Mouse (Mus musculus) forebrain, embryonic 10.5 days (tissue): ENCODE data around the gene Gm11273. TPM values are rescaled to one million over a fixed set of nuclear protein-coding genes. Genes with fewer than 3 reads are reported as not detected.
"Not testable (repeated sequence)": the region's sequence is repeated elsewhere in the genome, so short reads cannot be mapped to it uniquely, and the experiment has no call there.

Source experiments
- DNase-seq: peaks from one replicate; pipeline ENCODE4 v3.0.0-alpha.2; 2017; ENCODE audit warnings: low spot score; ENCODE audit errors: extremely low spot score
- H3K27ac ChIP-seq: fragments of 300-500 bp; sonication (generic); 2 replicates; pipeline ENCODE4 v1.5.1; 2016; ENCODE audit warnings: mild to moderate bottlenecking
- H3K27me3 ChIP-seq: fragments of 300-500 bp; sonication (generic); 2 replicates; pipeline ENCODE4 v1.6.1; 2016; ENCODE audit warnings: mild to moderate bottlenecking; ENCODE audit not compliant: poor library complexity, severe bottlenecking
- H3K36me3 ChIP-seq: fragments of 300-500 bp; sonication (generic); replicated peaks from 2 replicates; pipeline ENCODE4 v1.6.1; 2016; ENCODE audit warnings: mild to moderate bottlenecking, moderate library complexity
- H3K4me1 ChIP-seq: fragments of 300-500 bp; sonication (generic); 2 replicates; pipeline ENCODE4 v1.6.1; 2016
- H3K4me3 ChIP-seq: fragments of 300-500 bp; sonication (generic); 2 replicates; pipeline ENCODE4 v1.5.1; 2016; ENCODE audit warnings: mild to moderate bottlenecking, moderate library complexity
- H3K9me3 ChIP-seq: fragments of 300-500 bp; sonication (generic); 2 replicates; pipeline ENCODE4 v1.6.1; 2016; ENCODE audit warnings: mild to moderate bottlenecking, moderate library complexity
- WGBS: fragments of 180-500 bp; shearing (Covaris S2); methylation state at CpG from one replicate; pipeline ENCODE4 v1.1.7; 2016; 5-methylcytosine and 5-hydroxymethylcytosine counted together
- polyA plus RNA-seq: library from polyadenylated mRNA; unstranded; fragments of >200 nt; fragmentation: Nextera tagmentation; extraction: Ambion mirVana; gene quantifications from 2 replicates; pipeline ENCODE4 v1.2.1, GENCODE M21; 2016

Gene Gm11273
- 4.7 and 6.9 TPM in 2 replicates for polyA plus RNA-seq

DNA sequence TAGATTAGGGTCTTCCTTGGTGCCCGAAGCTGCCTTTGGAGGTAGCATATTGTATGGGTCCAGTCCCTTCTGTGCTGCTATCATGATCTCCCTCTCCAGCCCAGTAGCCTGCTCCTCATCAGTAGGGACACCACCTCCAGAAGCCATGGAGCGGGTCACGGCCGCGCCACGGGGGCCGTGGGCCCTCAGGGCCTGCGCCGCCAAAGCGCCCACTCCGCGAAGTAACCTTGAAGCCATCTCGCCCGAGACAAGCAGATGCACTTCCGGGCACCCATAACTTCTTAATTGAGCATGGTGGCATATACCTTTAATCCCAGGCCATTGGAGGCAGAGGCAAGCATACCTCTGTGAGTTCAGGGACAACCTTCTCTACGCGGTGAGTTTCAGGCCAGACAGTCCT is at the start of gene Gm11273:
Gm11273 (minus strand) TSS at position 237 of the 400 bp plus-strand sequence.
- H3K4me3 ChIP-seq, H3K9me3 ChIP-seq, H3K36me3 ChIP-seq, H3K27ac ChIP-seq, DNase-seq, H3K27me3 ChIP-seq, H3K4me1 ChIP-seq: not testable (repeated sequence)
- 93% methylated on average over 17 of the region's 17 CpGs for WGBS

DNA sequence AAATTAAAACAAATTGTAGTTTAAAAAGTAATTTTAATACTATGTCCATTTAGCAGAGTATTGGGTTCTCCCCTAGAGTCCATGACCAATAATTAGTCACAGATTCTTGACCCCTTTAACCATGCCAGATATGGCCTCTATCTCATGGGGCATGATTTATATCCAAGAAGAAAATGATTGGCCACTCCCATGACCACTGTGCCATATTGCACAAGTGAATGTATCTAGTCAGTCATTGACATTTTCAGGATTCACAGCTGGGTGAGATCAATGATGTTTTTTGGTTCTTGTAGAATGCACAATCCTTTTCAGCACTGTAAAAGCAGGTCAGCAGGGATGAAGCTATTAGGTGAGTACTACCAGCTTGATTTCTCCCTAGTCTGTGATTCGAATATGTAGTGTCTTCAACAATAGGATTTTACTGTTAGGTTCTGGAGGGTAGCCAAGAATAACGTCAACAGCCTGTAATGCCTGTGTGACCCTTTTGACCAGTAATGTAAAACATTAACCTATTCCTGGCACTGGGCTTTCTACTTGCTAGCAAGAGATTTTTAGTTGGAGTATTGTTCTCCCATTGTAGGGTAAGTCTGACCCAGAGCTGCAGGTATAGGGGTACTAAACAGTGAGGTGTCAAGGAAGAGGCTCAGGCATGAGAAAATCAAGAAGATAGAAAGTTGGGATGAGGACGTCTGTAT is 49.3 kb upstream of the Gm11273 start:
- H3K4me1 ChIP-seq = no peaks in the 10 kb centered on the region
- H3K9me3 ChIP-seq = no peaks in the 10 kb centered on the region
- 71% methylated on average over 3 of the region's 3 CpGs for WGBS
- H3K36me3 ChIP-seq = no peaks in the 10 kb centered on the region
- no peak for DNase-seq
- H3K27ac ChIP-seq = no peak overlapping the region
- no peak overlapping the region for H3K4me3 ChIP-seq
- no peaks in the 10 kb centered on the region for H3K27me3 ChIP-seq

DNA sequence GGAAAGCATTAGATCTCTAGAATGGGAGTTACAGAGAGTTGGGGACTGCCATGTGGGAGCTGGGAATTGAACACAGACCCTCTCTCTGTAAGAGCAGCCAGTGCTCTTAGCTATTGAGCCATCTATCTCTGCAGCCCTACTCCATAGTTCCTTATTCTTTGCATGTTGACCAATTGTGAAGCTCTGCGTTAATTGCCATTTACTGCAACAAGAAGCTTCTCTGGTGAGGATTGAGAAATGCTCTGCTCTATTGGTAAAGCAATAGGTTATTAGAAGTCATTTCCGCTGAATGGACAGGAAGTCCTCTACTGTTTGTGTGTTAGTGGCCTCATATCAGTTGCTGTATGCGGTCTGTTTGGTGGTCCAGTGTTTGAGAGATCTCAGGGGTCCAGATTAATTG is 48.3 kb upstream of the Gm11273 start:
- Histone ChIP-seq H3K4me3 (no peak overlapping the region), H3K27ac (no peak overlapping the region), H3K27me3 (no peaks in the 10 kb centered on the region), H3K4me1 (no peaks in the 10 kb centered on the region), H3K9me3 (no peaks in the 10 kb centered on the region), H3K36me3 (no peaks in the 10 kb centered on the region)
- no peak for DNase-seq
- WGBS = 88% methylated on average over 3 of the region's 3 CpGs

DNA sequence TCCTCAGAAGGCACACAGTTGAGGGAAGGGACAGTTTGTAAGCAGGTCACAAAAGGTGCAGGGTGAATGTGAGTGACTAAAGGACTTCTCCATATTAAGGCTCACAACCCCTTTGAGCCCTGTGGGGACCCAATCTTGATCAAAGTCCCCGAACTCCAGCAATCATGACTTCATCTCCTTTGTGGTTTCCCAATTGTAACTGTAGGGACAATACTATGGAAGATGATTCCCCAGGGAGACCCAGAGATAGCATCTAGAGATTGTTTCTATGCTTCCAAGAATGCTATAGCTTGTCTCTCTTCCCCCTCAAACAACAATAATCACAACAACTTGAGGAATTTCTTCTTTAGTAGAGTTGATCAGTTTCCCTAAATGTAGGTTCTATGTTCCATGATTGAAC is 41.5 kb upstream of the Gm11273 start, which contains the start of gene Olfr1366:
Olfr1366 (minus strand) TSS at position 101 of the 400 bp plus-strand sequence.
- no peak within 1 kb of the TSS for H3K27ac ChIP-seq
- WGBS = 67% methylated on average over 1 of the region's 1 CpGs
- no peaks in the 10 kb centered on the region for H3K36me3 ChIP-seq
- no peaks in the 10 kb centered on the region for H3K9me3 ChIP-seq
- no peaks in the 10 kb centered on the region for H3K4me1 ChIP-seq
- H3K4me3 ChIP-seq = no peak within 1 kb of the TSS
- no peaks in the 10 kb centered on the region for H3K27me3 ChIP-seq
- DNase-seq = no peak

DNA sequence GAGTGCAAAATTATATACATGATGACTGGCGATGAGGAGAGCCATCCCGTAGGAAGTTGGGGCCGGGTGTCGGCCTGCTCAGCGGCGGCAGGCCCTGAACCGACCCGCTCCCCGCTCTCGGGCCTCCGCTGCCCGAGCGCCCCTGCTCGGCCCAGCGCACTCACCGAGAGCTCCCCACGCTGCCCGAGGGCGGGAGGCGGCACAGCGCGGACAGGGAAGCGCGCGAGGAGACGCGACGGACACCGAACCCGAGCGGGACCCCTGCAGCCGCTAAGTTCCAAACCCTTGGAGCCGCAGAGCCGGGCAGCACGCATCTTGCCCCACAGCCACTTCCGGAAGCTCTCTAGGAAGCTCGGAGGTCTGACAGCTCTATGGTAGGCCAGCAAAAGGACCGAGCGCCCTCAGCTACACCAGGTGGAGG is 29.6 kb upstream of the Gm11273 start, which contains the start of gene Zkscan8:
Zkscan8 (minus strand) TSS at position 340 of the 421 bp plus-strand sequence.
- peak within 1 kb of the TSS; percentile 99 for H3K27ac ChIP-seq
- under 1% methylated on average over 39 of the region's 39 CpGs for WGBS
- H3K9me3 ChIP-seq = no peaks in the 10 kb centered on the region
- peaks cover 13% of the 10 kb centered on the region for H3K36me3 ChIP-seq
- peaks cover 13% of the 10 kb centered on the region for H3K4me1 ChIP-seq
- peak; percentile 91 for DNase-seq
- peak within 1 kb of the TSS; percentile 92 for H3K4me3 ChIP-seq
- no peaks in the 10 kb centered on the region for H3K27me3 ChIP-seq

DNA sequence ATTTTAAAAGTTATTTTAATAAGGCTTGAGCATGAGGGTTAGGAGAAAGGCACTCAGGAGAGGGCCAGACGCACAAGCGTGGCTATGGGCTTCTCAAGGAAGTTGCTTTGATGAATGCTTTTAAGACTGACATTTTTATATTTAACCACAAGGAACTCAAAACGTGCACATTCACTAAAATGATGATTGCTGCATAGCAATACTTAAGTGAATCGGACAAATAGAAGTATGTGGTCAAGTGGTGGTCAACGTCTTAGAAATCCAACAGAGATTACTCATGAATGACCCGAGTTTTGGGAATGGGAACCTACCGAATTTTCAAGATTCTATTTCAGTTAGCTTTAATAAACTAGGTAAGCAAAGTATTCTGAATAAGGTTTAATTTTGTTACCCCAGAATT is 28.9 kb upstream of the Gm11273 start:
- peak overlapping the region; percentile 99 for H3K27ac ChIP-seq
- no peaks in the 10 kb centered on the region for H3K9me3 ChIP-seq
- DNase-seq = no peak
- WGBS = 57% methylated on average over 7 of the region's 7 CpGs
- no peaks in the 10 kb centered on the region for H3K27me3 ChIP-seq
- peaks cover 13% of the 10 kb centered on the region for H3K4me1 ChIP-seq
- peak overlapping the region; percentile 92 for H3K4me3 ChIP-seq
- H3K36me3 ChIP-seq = peaks cover 19% of the 10 kb centered on the region

DNA sequence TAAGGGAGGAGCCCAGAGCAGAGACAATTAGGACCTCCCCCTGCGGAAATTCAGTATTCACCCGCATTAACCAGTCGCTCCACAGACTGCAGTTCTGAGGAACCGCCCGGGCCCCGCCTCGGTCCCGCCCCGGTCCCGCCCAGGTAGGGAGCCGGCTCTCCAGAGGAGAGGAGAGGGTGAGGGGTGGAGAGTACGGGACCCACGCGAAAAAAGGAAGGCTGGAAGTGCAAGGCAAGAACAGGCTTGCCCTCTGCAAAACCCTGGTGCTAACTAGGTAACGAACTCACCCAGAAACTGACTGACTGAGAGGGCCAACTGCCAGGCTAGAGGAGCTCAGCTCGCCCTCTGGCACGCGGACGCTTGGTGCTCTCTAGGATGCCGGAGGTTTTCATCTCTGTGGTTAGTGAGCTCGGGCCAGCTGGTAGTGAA is 5.0 kb upstream of the Gm11273 start:
- H3K27me3 ChIP-seq = no peaks in the 10 kb centered on the region
- H3K27ac ChIP-seq = peak overlapping the region; percentile 89
- no peaks in the 10 kb centered on the region for H3K9me3 ChIP-seq
- H3K4me1 ChIP-seq = peaks cover 9% of the 10 kb centered on the region
- under 1% methylated on average over 21 of the region's 21 CpGs for WGBS
- peak; percentile 83 for DNase-seq
- H3K36me3 ChIP-seq = no peaks in the 10 kb centered on the region
- H3K4me3 ChIP-seq = peak overlapping the region; percentile 61

DNA sequence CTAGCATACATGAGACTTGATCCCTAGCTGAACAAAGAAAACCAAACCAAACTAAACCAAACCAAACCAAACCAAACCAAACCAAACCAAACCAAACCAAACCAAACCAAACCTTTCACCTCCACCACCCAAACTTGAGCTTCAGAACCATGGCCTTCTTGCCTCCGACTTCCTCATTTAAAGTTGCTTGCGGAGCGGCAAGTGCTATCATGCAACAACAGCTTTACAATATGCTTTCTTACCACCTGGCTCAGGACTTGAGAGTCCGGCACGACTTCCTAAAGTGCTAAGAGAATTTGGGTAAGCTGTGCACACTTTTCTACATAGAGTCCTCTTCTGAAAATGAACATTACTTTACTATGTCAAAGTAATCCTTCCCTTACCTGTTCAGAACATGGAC is 1.1 kb upstream of the Gm11273 start:
- DNase-seq = no peak
- Histone ChIP-seq H3K36me3 (no peaks in the 10 kb centered on the region), H3K27ac (no peak overlapping the region), H3K9me3 (no peaks in the 10 kb centered on the region), H3K27me3 (no peaks in the 10 kb centered on the region), H3K4me1 (peaks cover 9% of the 10 kb centered on the region), H3K4me3 (no peak overlapping the region)
- WGBS = 94% methylated on average over 5 of the region's 5 CpGs

DNA sequence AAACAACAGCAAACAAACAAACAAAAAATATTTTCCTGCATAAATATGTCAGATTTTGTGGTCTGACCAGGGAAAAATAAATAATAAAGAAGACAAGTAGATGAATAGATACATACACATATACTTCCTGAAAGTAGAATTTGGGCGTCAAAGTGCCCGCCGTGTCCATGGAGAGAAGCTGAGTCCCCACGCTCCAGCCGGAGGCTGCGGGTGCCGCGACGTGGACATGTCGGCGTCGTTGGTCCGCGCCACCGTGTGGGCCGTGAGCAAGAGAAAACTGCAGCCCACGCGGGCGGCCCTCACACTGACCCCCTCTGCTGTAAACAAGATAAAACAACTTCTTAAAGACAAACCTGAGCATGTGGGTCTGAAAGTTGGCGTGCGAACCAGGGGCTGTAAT is 6.1 kb downstream of the Gm11273 start, which contains the start of gene AK157302:
AK157302 (plus strand) TSS at position 144 of the 400 bp plus-strand sequence.
- Histone ChIP-seq H3K27ac (no peak within 1 kb of the TSS), H3K4me1 (no peaks in the 10 kb centered on the region), H3K27me3 (no peaks in the 10 kb centered on the region), H3K4me3 (no peak within 1 kb of the TSS), H3K36me3 (no peaks in the 10 kb centered on the region), H3K9me3 (no peaks in the 10 kb centered on the region)
- 93% methylated on average over 21 of the region's 21 CpGs for WGBS
- DNase-seq = no peak

DNA sequence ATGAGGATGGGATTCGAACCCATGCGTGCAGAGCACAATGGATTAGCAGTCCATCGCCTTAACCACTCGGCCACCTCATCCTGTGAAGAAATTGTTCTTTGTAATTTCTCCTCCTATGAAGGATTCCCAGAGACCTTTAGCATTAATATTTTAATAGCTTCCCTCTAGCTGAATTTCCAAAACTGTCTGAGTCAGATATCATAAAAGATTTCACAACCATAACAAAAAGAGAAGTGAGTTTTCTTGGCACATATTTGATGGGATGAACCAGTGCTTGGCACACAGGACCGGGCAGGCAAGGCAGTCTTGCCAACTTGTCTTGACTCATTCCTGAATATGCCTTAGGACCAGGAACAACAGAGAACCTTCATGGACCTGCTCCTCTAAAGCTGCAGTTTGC is 8.4 kb downstream of the Gm11273 start:
- no peak for DNase-seq
- H3K4me1 ChIP-seq = no peaks in the 10 kb centered on the region
- H3K36me3 ChIP-seq = no peaks in the 10 kb centered on the region
- H3K27ac ChIP-seq = no peak overlapping the region
- H3K27me3 ChIP-seq = no peaks in the 10 kb centered on the region
- 93% methylated on average over 5 of the region's 5 CpGs for WGBS
- no peak overlapping the region for H3K4me3 ChIP-seq
- no peaks in the 10 kb centered on the region for H3K9me3 ChIP-seq

DNA sequence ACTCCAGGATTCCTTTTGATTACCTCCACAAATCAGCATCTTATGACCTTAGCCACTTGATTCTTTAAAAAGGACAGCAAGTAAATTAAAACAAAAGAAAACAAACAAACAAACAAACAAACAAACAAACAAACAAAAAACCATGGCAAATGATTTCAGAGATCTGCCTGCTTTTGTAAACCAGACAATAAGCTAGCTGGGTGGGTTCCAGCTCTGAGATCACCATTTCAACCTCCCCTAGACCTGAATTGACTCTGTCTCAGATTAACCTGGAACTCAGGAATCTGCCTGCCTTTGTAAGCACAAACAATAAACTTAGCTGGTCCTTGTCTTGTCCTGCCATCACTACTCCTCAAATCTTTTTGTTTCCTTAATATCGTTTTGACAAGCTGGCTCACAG is 14.3 kb downstream of the Gm11273 start:
- 95% methylated on average over 1 of the region's 1 CpGs for WGBS
- Histone ChIP-seq H3K9me3 (peaks cover 5% of the 10 kb centered on the region; the same call in 1 of the 2 replicates), H3K4me3 (no peak overlapping the region), H3K4me1 (no peaks in the 10 kb centered on the region), H3K27me3 (no peaks in the 10 kb centered on the region), H3K27ac (no peak overlapping the region), H3K36me3 (peaks cover 18% of the 10 kb centered on the region)
- no peak for DNase-seq

DNA sequence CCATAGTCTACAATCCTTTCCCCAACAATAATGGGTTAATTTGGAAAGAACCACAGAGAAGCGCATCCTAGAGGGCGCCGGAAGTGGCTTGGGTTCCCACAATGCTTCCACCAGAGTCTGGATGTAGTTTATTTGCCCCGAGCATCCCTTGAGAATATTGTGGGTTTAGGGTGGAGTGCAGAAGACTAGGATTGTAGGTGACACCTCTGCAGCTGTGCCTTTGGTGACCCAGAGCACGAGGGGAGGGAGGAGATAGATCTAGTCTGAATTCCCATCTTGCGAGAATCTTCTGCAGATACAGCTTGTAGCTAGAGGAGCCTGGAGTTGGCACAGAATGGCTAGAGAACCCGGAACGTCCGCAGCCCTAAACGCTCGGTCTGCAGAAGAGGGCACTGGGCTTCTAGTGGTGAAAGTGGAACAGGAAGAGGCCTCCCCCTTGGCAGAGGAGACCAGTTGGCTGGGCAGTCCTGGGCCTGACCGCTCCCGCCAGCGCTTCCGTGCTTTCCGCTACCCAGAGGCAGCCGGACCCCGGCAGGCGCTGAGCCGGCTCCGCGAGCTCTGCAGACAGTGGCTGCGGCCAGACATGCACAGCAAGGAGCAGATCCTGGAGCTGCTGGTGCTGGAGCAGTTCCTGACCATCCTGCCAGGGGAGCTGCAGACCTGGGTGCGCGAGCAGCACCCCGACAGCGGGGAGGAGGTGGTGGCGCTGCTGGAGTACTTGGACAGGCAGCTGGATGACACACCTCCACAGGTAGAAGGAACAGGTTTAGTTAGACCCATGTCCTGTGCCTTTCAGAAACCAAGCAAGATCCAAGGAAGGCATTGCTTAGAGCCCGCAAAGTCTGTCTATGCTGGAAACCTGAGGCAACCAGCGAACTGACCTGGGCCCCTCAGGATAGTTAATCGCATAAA is 22.2 kb downstream of the Gm11273 start, which contains the start of the genes Zkscan4 and Gm10065:
Zkscan4 (plus strand) TSS at position 149 of the 912 bp plus-strand sequence.
Gm10065 (minus strand) TSS at position 683 of the 912 bp plus-strand sequence.
- DNase-seq = peak; percentile 67
- WGBS = 4% methylated on average over 31 of the region's 31 CpGs

More for the DNA sequence above, 22.2 kb downstream of the Gm11273 start, which contains the start of the genes Zkscan4 and Gm10065:
- H3K9me3 ChIP-seq, H3K36me3 ChIP-seq, H3K27me3 ChIP-seq: not testable (repeated sequence)
- Histone ChIP-seq H3K4me3 (peak within 1 kb of the TSS; percentile 69), H3K4me1 (peaks cover 14% of the 10 kb centered on the region), H3K27ac (peak within 1 kb of the TSS; percentile 82)
